Mouse (Mus musculus) left cerebral cortex, adult 11 months (tissue): ENCODE measurements around the gene Tgfbr2.

Experiments
- DNase-seq: peaks from one replicate; pipeline ENCODE4 v3.0.0; 2022; ENCODE audit warnings: low spot score

The Tgfbr2 gene

DNA sequence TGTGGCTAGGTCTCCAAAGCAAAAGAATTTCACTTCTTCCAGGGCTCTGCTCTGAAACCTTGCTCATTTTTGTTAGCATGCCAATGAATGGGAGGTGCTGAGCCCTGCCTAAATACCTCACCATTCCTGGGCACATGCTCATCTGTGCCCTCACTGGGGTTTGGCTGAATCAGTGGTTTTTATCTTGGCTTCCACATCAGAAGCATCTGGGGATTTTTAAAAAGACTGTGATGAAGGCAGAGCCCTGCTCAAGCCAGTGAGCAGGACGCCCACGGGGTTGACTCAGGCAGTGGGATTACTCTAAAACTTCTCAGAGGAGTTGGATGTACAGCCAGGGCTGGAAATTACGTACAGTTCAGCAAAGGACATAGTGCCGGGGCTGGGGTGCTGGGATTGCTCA is 22.3 kb downstream of the Tgfbr2 start:
- no peak for DNase-seq

DNA sequence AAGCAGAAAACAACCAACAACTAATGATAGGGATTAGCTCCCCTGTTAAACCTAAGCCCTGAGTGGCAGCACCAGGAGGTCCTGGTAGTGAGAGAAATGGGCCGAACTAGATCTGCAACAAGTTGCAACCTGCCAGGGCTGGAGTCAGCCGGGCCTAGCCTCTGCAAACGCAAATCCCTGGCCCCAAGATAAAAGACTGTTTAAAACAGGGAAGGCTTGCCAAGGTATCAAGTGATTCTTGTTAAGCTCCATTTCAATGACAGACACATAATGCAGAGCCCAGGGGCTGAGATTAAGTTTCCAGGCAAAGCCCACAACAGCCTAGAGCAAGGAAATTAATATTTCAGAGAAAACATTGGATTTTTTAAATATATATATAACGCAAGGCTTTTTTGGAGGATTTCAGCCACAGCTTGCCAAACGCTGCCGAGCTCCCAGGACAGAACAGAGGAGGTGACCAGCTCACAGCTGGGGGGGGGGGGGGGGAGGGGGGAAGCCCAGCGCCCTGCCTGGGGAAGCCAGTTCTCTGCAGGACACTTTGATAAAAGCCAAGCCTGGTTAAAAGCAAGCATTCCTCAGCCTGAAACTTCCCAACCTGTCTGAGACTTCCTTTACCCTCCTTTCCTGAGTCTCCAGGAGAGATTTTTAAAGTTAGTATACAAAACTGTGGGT is 24.3 kb downstream of the Tgfbr2 start:
- DNase-seq, result no peak

DNA sequence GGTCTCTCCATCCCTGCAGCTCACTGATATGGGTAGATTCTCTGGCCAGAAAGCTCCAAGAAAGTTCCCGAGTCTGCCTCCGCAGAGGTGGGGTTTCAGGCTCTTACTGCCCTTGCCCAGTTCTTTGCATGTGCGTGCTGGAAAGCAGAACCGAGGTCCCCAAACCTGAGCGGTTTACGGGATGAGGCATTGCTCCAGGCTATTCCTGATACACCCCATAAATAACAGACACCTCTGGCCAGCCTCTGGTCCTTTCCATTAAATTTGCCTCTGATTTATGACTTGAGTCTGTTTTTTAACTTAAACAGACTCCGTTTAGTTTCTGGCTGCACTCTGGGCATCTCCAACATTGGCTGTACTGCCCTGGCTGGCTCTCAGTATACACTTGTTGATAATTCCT is 26.4 kb downstream of the Tgfbr2 start:
- no peak for DNase-seq

DNA sequence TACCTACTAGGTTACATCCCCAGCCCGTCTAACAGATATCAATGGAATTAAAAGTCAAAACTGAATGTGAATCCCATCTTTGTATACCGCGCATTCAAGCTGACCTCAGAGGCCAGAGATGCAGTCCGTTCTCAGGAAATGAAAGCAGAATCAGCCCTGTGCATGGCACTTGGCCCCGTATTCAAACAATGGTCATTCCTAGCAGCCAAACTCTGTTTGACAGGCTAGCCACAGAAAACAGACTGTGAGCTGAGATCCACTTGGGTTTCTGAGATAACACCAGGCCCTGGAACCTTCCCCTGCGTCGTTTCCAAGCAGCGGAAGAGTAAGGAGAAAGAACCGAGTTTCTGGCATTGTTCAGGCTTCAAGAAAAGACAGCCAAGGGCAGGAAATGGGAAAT is 28.9 kb downstream of the Tgfbr2 start:
- no peak for DNase-seq

DNA sequence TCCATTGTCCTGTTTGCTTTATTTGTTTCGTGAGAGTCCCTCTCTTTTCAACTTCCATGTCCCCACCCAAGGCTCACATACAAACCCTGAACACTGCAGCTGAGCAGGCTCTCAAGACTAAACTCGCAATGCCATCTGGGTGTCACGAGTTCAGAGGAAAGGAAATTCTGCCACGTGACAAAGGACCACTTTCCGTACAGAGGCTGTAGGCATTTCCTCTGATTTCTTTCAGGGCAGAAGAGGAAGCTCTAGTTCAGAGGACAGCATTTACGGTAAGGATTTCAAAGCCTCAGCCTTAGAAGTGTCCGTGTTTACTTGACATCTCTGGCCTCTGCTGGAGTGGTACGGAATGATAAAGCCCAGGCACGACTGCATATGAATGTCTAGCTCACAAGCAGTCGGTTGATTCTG is 29.9 kb downstream of the Tgfbr2 start:
- DNase-seq, result no peak

DNA sequence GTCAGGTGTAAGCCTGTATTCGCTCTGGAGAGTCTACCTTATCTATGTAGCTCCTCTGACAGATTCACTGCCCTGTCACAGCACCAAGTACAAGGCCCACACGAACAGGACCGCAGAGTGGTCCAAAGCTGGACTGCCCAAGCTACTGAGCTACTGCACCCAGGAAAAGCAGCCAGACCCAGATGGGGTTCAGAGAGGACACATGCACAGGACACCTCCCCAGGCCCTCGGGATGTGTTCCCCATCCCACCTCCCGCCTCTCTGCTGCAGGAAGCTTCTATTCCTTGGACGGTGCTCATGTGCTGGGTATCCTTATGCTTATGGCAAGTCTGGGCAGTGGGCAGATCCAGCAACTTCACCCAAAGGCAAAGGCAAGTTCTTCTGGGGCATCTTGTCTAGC is 34.7 kb downstream of the Tgfbr2 start:
- DNase-seq, result no peak

DNA sequence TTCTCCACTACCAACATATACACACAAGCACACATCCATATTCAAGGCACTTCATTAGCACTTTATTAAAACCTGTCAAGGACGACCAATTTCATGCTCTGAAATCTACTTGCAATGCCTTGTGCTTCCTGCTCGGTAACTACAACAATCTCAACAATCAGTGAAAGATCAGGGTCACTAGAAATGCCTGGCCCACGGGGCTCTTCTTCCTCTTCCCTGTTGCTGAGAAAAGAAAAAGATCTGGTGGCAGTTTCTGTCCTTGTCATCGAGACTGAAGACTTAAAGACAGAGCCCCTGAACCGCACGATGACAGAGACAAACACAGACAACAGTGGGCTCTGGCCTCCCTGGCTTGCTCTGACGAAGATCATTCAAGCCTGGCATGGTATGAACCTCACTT is 35.6 kb downstream of the Tgfbr2 start:
- no peak for DNase-seq

DNA sequence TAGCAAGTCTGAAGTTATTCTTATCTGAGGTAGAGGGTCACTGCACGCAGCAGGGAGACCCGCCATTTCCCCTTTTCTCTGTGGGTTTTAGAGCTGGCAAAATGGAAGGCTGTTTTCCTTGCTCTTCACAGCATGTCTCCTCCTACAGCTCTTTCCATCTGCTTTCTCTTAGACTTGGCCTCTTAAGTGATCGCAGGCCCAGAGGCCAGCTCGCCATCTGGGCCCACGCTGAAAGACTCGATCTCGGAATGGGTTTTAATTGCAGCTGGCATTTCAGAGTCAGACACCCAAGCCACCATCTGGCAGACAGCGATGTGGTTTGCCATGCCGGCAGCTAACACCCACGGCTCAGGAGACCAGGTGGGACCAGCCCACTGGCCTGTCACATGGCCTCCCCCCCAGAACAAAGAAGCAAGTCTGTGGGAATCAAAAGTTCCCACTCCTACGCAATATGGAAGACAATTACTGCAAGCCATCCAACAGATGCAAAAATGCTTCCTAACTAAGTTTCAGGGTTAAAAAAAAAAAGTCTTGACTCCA is 36.5 kb downstream of the Tgfbr2 start:
- DNase-seq, result peak; percentile 35

DNA sequence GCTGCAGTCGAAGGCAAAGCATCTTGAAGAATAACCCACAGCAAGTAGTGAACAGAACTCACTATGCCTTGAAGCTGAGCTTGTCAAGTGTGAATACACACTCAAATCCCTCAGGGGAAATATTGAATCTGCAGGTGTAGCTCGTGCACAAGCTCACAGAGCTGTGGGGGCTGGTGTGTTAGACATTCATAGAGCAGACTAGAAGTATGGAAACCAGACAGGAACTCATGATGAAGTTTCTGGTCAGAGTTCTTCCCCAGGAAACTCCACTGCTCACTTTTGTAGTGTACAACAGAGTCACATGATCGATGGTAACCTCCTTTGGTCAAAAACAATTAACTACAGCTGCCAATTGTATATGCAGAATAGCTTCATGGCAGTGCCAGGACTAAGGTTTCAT is 37.5 kb downstream of the Tgfbr2 start:
- DNase-seq, result no peak

DNA sequence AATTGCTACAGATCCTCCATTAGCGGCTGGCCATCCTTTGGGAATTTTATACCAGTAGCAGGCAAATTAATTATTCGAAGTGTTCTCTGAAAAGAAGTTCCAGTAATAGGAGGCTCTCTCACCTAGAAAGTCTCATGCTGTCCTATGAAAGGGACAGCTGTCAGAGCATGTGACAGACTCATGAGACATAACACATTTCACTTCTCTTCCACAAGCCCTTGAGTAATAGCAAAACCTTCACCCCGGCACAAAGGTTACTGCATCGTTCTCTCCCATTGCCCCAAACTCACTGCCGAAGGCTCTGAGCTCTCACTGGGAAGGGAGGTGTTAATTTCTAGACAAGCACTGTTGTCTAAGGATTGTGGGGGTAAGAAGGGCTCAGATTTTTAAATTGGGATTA is 38.3 kb downstream of the Tgfbr2 start:
- no peak for DNase-seq

DNA sequence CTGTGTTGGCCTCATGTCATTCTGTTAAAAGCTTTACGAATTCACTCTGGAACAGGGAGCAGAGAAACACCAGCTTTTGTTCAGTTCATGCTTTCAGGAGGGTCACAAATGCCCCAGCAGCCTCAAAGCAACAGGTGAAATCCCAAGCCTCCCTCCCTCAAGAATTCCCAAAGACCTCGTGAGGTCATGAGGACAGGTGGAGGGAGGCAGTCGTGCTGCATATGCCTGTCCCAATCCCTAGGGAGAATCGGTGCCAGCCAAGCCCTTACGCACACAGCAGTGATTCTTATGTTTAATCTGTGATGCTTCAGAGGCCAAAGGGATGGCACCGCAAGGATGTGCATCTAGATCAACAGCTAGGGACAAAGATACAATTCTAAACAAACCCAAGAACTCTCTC is 39.0 kb downstream of the Tgfbr2 start:
- DNase-seq, result no peak

DNA sequence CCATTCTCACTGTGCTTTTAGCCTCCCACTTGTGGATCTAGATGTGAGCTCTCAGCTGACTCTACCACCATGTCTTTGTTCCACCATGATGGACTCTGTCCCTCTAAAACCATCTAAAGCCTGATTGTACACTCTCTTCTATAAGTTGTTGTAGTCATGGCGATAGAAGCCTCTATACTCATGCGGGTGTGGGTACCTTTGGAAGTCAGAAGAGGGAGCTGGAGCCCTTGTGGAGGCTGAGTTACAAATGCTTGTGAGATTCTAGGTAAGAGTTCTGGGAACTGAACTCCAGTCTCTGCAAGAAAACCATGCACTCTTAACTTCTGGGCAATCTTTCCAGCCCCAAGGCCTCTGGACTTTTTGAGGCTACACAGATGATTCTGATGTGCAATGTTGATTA is 40.7 kb downstream of the Tgfbr2 start:
- DNase-seq, result no peak

DNA sequence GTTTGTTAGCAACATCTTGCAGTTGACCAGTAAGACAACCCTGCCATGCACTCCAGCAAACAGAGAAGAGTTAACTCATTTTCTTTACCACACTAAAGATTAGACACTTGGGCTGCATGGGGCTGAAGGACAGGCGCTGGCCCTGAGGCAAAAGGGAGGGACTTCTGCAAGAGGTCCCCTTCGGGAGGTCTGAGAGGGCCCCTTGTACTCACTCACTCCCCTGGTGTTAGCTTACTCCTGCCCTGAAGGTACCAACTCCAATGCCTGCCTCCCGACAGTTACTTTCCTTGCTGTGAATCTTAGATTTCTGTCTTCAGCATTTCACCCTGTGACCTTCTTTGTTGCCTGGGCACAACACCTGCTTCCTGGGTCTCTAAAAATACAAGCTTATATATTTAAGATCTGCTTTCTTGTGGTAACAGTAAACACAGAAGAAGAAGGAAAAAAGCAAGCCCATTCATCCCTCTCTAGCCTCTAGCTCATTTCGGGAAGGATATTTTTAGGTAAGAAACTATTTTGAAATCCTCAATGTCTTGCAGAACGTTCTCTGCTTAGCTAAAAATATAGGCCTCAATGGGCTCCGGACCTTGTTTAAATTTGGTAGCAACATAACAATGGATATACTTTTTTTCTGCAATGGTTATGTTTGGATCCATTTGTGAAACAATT is 41.7 kb downstream of the Tgfbr2 start:
- DNase-seq, result no peak

DNA sequence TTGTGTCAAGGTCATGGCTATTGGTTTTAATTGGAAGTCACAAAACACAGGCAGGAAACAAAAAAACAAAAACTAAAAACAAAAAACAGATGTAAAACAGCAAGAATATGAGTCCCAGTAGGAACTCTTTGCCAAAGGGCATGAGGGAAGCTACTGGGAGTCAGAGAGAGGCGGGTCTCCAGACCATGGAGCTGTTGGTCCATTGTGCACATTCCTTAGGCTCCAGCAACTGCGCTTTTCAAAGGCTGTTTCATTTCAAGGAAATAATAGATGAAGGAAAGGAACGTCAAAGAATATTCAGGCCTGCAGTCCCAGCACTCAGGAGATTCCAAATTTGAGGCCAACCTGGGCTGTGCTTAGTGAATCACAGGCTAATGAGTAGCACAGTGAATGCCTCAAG is 46.3 kb downstream of the Tgfbr2 start:
- DNase-seq, result no peak

DNA sequence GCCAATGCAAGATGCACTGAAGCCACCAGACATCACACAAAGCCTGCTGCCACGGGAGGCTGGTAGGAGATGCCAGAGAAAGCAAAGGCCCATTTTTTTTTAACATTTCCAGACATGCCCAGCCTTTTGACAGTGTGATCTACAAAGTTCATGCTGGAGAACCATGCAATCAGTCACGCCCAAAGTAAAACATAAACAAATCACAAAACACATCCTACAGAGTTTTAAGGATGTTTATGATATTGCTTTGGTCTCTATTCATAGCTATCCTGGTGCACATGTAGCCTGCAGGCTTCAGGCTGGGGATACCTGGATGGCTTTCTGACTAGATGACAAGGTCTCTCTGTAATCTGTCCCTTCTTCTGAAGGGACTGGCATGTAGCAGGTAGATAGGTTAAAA is 46.8 kb downstream of the Tgfbr2 start:
- no peak for DNase-seq

DNA sequence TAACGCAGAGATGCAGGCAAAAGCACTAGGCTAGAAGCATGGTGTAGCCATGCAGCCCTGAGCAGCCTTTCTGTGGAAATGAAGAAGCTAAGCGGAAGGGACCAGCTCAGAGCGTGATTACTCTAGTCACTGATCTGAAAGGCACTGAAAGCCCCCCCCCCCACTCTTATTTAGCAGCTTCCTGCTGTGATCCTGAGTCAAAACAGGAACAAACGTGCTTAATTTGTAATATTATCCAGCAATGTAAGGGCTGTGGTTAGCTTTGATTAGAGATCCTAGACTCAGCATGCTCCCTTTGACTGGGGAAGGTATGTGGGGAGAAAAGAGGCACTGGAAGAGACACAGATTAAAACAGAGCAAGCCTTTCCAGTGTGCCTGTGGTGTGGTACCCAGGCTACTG is 48.7 kb downstream of the Tgfbr2 start:
- DNase-seq, result no peak

DNA sequence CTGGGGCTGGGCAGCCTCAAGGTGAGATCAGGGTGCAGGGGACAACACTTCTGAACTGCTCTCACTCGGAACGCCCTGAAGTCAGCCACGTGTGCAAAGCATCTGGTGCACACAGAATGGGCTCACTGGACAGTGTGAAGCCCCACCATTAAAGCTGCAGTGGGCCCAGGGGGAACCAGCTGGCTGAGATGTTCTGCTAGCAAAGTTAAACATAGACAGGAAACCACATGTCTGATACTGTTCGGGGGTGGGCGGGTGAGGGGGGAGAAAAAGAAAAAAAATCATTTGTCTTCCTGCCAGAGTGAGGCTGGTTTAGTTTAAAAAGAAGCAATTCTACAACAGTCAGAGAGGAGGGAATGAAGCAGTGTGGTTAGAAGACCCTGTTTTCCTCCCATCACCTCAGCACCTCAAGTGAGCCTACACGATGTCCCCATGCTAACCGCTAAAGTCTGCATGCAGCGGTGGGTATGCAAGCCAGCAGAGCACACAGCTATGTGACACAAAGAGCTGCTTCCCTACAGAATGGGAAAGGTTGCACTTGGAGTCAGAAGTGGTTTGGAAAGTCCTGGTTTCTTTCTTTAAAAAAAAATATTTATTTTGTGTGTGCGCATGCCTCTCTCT is 52.1 kb downstream of the Tgfbr2 start:
- no peak for DNase-seq

DNA sequence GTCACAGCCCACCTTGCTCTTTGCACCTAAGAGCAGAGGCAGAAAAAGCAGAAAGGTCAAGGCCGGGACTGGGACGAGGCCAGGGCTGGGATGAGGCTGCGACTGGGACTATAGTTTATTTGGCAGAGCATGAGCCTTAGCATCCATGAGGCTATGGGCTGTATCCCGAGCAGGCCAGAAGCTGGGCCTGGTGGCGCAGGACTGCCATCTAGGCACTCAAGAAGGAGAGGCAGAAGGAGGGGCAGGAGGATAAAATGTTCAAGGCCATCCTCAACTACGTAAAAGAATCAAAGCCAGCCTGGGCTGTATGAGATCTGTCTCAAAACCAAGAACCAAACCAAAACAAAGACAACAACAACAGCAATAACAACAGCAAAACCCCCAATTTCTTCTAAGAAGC is 52.6 kb downstream of the Tgfbr2 start:
- no peak for DNase-seq

DNA sequence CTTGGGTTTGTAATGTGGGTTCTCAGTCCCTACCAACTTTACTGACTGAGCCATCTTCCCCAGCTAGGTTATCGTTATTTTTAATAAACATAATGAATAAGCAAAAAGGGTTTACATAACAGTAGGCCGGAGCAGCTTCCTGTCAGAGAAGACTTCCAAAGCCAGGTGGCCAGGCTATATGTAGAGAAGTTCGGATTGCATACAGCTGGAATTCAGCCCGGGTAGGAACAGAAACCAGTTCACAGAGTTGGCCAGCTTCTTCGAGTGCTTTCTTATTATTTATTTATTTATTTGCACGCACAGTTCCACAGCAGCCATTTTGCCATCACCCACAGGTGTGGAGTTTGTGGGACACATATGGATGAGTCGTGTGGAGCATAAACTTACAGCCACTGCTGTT is 53.7 kb downstream of the Tgfbr2 start:
- DNase-seq, result no peak

DNA sequence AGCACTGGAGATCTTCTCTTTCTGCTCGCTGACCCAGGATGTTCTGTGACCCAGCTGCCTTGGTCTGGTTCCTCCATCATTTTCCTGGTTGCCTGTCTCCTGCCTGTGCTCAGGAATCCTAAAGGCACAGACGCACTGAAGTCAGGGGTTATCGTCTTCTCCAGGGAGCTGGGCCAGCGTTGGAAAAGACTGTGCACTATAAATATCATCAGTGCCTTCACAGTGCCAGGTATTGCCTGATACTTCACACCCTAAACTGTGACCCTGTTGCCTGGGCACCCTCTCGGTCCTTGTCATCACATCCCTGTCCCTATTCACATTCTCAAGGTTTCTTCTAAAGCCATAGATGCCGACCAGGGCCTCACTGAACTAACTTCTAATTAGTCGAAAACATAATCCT is 55.2 kb downstream of the Tgfbr2 start:
- no peak for DNase-seq

DNA sequence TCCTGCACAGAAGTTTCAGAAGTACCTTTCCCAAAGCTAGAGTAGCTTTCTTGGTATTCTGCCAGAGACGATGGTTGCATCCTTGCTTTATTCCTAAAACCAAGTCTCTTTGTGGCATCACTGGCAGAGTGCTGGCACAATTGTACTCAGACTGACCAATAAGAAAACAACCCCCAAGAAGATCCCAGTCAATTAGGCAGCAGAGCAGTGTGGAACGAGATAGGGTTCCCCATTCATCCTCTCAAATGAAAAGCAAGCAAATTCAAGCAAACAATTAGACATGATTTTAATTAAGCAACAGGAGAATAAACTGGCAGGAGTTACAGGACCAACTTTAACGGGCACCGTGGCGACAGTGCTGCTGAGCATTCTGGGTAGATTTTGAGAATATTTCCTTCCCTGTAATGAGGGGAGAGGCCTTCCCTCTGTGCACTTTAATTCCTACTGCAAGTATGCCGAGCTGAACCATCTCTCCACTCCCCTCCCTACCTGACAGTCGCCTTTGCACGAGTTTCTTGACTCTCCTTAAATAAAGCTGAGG is 56.8 kb downstream of the Tgfbr2 start:
- no peak for DNase-seq

DNA sequence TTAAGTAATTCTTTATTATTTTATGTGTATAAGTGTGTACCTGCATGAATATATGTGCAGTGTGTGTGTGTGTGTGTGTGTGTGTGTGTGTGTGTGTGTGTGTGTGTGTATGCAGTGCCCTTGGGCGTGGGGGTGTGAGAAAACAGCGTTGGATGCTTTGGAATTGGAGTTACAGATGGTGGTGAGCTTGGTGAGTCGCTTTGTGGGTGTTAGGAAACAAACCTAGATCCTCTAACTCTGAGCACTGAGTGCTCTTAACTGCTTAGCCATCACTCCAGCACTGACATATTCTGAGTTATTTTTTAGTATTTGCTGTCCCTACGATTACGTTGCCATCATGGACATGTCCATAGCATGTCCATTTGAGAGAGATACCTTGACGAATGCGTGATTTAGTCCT is 59.3 kb downstream of the Tgfbr2 start:
- DNase-seq, result no peak

DNA sequence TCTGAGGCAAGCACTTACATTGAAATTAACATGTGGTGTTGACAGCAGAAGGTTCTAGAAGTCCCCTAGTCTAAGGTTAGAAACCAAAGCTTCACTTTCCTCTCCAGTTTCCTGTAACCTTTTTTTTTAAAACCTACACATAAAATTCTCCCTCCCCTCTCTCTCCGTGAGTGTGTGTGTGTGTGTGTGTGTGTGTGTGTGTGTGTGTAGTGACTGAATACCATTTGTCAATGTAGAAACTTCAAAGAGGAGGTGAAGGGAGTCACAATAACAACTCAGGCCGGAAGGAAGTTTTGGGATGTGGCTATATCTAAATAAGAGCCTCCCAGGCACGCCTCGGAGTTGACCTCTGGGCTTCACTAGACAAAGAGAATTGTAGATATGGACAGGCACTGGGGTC is 60.8 kb downstream of the Tgfbr2 start:
- no peak for DNase-seq
